Mouse (Mus musculus) hematopoietic multipotent progenitor cell, adult 10-12 weeks (in vitro differentiated cells): Measurements from ENCODE around the gene Apoc3. TPM values are rescaled to one million over a fixed set of nuclear protein-coding genes. Genes with fewer than 3 reads are reported as not detected.

Experiments used
- polyA plus RNA-seq: library from polyadenylated mRNA; stranded (reverse); fragments of >175 nt; gene quantifications from 2 replicates; pipeline ENCODE4 v1.2.3, GENCODE M21; 2012; ENCODE audit warnings: low replicate concordance

Gene Apoc3
- polyA plus RNA-seq: not detected in 2 replicates

GRCm38 (mm10) chr9:46235596-46235648 is at the start of gene Apoc3:
TSS of gene Apoc3 (minus strand) at chr9:46235636.

GRCm38 (mm10) chr9:46282631-46283436 is 47.4 kb upstream of the Apoc3 start, which contains the start of gene Bud13:
TSS of gene Bud13 (plus strand) at chr9:46283008.

GRCm38 (mm10) chr9:46272677-46273454 is 37.4 kb upstream of the Apoc3 start, which contains the start of gene Zpr1:
TSS of gene Zpr1 (plus strand) at chr9:46273064.

GRCm38 (mm10) chr9:46268343-46268873 is 33.0 kb upstream of the Apoc3 start, which contains the start of gene Apoa5:
TSS of gene Apoa5 (plus strand) at chr9:46268633.

GRCm38 (mm10) chr9:46240526-46241153 is 5.2 kb upstream of the Apoc3 start, which contains the start of gene Apoa4:
TSS of gene Apoa4 (plus strand) at chr9:46240696.

GRCm38 (mm10) chr9:46228491-46228890 is 6.9 kb downstream of the Apoc3 start, which contains the start of gene Apoa1:
TSS of gene Apoa1 (plus strand) at chr9:46228580.

Other genes with a start within 250 kb of the Apoc3 start
- gene Pafah1b2, start 222.9 kb downstream of the Apoc3 start, polyA plus RNA-seq: 59.1 and 67.6 TPM in 2 replicates
- 17.7 and 19.2 TPM in 2 replicates for gene Sik3, start 222.8 kb downstream of the Apoc3 start, polyA plus RNA-seq
- gene Apoa1, start 7.1 kb downstream of the Apoc3 start, polyA plus RNA-seq: not detected in 2 replicates
- not detected in 2 replicates for gene Apoa4, start 5.1 kb upstream of the Apoc3 start, polyA plus RNA-seq
- not detected in 2 replicates for gene Apoa5, start 33.0 kb upstream of the Apoc3 start, polyA plus RNA-seq
- 17.6 and 34.7 TPM in 2 replicates for gene Zpr1, start 37.4 kb upstream of the Apoc3 start, polyA plus RNA-seq
- 8.8 and 14.2 TPM in 2 replicates for gene Bud13, start 47.4 kb upstream of the Apoc3 start, polyA plus RNA-seq
- not detected in 2 replicates for gene 4931429L15Rik, start 84.3 kb upstream of the Apoc3 start, polyA plus RNA-seq